Mouse (Mus musculus): ENCODE data around the gene Baiap2l1.

- TF ChIP-seq POLR2A (IDR thresholded peaks at IDR 0.05; ENCODE audit: low read depth, low read length), result no peak
- TF ChIP-seq CTCF (IDR thresholded peaks at IDR 0.05; ENCODE audit: borderline replicate concordance, insufficient read depth, low read length), result no peak
Observed at GRCm38 (mm10) chr5:144251876-144252577, 105.9 kb downstream of the Baiap2l1 start.
